Mouse (Mus musculus) frontal cortex, postnatal 25 days (tissue): ENCODE data around the gene Bicd2.

Experiments used
- DNase-seq, 2 experiments: peaks; one replicate each; pipeline ENCODE4 v3.0.0; 2022; ENCODE audit warnings: low spot score in 2 of 2

Gene Bicd2

GRCm38 (mm10) chr13:49326246-49327206 lies 14.9 kb upstream of the Bicd2 start:
- no peak for DNase-seq

GRCm38 (mm10) chr13:49328101-49328500 lies 13.3 kb upstream of the Bicd2 start:
- DNase-seq, result no peak

- no peak for DNase-seq
Measured at GRCm38 (mm10) chr13:49333250-49333649, 8.1 kb upstream of the Bicd2 start.

DNA sequence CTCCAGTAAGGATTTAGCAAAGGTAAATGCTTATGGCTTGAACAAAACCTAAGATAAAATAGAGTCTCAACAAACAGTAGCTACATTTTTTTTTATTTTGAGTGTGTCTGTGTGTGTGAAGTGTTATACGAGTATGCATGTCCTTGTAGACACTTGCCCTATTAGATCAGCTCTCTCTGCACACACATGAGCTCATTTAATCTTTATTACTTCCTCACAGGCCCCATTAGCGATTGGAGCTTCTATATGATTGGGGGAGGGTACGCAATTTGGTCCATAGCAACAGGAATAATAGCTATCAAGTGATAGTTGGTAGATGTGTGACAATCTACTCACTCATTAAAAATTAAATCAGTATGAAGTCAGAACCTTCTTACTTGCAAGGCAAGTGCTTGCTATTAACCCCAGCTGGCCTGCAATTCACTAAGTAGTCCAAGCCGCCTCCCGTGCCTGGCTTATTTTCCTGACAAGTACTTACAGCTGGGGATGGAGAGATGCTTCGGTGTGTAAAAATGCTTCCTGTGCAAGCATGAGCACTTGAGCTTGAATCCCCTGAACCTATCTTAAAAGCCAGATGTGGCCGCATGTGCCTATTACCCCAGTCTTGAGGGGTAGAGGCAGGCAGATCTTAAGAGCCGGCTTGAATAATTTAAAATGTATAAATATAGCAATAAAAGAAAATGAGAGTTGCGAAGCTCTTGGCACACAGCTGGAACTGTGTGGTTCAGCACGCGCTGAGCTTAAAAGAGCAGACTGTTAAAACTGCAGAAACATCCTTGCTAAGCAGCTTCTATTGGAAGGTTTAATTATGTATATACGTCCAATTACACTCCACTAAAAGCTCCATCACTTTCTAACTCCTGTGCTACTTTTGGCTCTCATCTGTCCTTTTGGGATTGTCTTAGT lies 6.1 kb upstream of the Bicd2 start:
- no peak for DNase-seq

- no peak for DNase-seq
Measured at GRCm38 (mm10) chr13:49338893-49339546, 2.4 kb upstream of the Bicd2 start.

DNA sequence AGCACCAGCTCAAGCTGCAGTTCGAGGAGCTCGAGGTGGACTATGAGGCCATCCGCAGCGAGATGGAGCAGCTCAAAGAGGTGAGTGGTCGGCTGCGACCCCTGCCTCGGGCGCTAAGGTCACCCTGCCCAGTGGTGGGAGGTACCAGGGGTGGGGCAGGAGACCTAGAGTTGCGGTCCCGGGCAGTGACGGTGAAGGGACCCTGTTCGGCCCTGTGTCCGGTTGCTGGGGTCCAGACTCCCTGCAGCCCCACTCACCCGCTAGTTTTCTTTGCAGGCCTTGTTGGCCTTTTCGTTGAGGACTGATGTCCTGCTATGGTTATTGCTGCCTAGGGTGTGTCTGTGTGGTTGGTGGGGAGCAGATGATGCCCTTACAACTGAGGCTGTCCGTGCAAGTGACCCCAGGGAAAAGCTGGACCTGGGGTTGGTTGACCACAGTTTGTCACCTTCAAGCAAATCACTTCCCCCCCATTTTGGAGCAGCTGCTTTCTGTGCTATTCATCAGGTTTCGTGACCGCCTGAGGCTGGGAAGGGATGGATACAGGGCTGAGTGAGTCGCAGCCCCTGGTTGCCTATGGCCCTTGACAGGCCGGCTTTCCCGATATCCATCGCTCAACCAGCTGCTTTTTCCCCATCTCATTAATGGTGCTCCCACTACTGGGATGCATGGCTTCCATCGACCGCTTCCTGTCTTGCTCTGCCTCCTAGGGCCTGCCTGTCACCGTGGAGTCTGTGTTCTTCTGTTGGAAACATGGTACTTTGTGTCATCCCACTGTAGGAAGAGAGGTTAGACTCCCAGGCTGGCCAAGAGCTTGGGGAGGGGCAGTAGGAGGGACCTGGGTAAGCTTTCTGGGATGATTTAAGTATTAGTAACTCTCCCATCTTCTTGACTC lies 692 bp downstream of the Bicd2 start:
- DNase-seq, result no peak

GRCm38 (mm10) chr13:49342723-49343100 lies 1.3 kb downstream of the Bicd2 start:
- DNase-seq, result no peak

DNA sequence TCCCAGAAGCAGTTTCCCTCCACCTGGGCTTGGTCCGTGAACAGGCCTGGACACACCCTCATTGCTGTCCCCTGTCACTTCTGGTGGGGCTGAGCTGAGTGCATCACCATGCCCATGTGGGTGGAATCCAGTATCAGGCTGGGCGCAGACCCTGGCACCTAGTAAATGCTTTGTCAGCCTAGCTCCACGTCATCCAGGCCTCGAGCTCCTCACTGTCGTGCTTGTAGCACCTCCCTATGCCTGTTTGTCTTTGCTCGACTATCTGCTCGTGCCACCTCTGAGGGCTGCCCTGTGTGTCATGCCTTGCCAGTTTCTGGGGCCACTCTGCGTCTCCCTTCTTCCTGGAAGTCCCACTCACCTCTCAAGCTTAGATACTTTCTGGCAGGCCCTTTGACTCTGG lies 3.2 kb downstream of the Bicd2 start:
- DNase-seq, result no peak

DNA sequence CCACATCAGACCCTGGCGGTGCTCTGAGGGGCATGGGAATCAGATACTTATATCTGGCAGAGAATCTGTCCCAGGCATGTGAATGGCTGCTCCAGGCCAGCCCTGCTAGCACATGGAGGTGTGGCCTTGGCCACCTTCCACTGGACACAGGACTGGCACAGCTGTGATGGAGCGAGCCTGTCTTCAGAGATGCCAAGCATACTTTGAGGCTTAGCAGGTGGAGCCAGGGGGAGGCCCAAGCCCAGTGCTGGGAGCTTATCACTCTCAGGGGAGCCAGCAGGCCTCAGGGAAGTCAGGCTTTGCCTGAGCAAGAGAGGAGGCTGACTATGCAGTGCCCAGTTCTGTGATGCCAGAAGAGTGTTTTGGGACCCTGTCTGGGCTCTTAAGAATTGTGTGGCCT lies 4.1 kb downstream of the Bicd2 start:
- DNase-seq, result no peak

GRCm38 (mm10) chr13:49348522-49348921 lies 7.1 kb downstream of the Bicd2 start:
- DNase-seq, result no peak

DNA sequence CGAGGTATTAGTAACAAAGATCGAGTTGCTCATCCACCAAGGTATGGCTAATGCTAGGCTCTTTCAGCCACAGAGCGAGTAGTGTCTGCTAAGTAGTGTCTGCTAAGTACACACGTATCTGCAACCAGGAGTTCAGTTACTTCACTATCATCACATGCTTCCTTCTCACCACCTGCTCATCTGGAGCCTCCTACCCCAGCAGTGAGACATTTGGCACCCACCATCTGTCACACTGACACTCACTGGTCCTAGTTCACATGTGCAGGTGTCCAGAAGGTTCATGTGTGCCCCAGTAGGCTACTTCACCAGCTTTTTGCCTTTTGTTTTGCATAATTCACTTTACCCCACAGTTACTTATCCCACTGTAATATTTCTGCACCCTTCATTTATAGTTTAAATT lies 8.0 kb downstream of the Bicd2 start:
- no peak for DNase-seq

- DNase-seq, result no peak
Measured at GRCm38 (mm10) chr13:49349836-49350505, 8.6 kb downstream of the Bicd2 start.

DNA sequence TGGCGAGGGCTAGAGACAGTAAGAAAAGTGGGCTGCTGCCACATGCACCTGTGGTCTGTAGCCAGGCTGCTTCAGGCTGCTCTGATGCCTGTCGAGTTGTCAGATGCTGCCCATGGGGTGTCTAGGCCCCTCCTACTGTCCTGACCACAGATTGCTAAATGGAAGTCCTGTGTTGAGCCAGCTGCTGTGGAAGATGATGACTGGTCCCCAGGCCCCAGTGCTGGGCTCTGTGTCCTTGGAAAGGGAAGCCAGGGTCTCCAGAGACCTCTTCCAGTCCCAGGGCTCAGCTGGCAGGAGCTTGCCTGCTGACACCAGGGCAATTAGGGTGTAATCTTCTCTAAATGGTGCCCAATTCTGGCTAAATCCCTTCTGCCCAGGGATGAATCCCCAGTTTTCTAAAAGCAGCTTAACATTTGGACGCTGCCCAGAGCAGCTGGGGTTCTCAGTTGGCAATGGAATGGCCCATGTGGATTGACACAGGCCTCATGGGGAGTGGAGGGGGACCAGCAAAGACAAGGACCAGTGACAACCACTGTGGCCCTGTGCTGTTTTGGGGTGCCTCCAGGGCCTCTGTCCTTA lies 11.3 kb downstream of the Bicd2 start:
- no peak for DNase-seq

- no peak for DNase-seq
Measured at GRCm38 (mm10) chr13:49353422-49353821, 12.0 kb downstream of the Bicd2 start.

GRCm38 (mm10) chr13:49353991-49354507 lies 12.7 kb downstream of the Bicd2 start:
- DNase-seq, result no peak

DNA sequence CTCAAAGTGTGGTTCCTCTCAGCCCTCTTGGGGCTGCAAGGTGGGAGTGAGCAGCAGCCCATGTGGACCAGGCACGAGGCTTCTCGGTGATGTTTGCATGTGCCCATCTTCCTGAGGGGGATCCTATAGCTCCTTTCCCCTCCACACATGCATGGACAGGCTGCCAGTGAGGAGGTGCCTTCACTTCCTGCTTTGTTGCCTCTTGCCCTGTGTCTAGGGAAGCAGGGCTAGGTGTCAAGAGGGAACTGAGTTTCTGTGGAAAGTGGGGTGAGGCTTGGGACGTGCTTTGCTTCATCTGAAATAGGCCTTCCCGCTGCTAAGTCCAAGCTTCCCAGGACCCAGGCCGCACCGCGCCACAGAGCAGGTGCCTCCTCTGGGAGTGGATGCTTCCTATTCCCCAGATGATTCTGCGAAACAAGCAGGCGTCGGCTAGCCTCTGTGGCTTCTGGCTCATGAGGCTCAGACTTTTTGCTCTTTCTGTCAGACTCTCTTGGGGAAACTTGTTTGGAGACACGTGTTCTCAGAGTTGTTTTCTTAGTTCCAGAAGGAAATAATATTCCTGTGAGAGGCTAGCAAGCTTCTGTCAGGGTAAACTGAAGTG lies 14.2 kb downstream of the Bicd2 start:
- DNase-seq, result no peak

GRCm38 (mm10) chr13:49356090-49356489 lies 14.7 kb downstream of the Bicd2 start:
- DNase-seq, result no peak

GRCm38 (mm10) chr13:49357367-49358026 lies 16.1 kb downstream of the Bicd2 start:
- DNase-seq, result no peak

DNA sequence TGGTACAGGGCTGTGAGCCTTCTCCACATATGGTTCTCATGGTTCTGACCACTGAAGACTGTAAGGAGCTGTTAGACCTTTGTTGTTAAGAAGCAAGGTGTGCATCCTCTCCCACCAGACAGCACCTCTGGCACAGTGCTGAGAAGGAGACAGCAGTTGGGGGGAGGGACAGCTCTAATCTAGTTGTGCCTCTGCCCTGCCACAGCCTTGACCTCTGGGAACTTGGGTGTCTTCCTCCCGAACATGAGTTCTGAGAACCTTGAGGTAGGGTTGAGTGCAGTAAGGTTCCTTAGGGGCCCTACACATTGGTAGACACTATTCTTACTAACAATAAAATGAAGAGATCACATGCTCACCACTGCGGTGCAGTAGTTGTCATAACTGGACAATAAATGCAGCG lies 16.8 kb downstream of the Bicd2 start:
- DNase-seq, result no peak
